Mouse (Mus musculus) kidney, adult 9 months (tissue): ENCODE measurements around the gene Resp18.

ENCODE experiments used
- DNase-seq: peaks from one replicate; pipeline ENCODE4 v3.0.0; 2022

Resp18 gene

GRCm38 (mm10) chr1:75278228-75278627 lies at the start of gene Resp18:
TSS of gene Resp18 (minus strand) at chr1:75278415.
- DNase-seq = no peak

DNA sequence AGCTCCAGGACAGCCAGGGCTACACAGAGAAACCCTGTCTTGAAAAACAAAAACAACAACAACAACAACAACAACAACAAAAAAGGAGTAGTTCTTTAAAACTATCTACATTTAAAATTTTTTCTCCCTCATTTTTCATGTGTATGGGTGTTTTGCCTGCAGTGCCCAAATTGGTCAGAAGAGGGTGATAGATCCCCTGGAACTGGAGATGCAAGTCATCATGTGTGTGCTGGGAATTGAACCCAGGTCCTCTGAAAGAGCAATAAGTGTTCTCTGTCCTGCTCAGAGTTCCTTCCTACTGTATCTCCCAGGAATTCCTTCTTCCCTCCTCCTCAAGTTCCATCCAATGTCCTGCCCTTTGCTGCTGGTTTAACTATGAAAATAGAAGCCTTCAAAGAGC lies 49.2 kb upstream of the Resp18 start:
- no peak for DNase-seq

GRCm38 (mm10) chr1:75319166-75319565 lies 41.0 kb upstream of the Resp18 start:
- DNase-seq = peak; percentile 15

DNA sequence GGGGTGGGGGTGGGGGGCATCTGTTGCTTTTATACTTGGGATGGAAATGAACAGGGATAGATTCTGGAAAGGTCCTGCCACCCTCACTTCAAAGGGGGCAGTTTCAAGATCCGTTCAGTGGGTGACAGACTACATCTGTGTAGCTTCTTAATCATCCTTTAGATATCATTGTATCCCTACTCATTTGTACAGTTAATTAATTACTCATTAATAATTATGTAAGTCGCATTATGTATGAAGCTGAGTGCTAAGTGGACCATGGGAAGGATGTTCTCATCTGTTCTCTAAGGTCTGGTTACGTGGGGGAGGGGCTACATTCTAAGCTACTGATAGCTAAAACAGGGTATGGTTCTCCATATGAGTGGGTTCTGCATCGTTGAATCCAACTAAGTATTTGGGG lies 40.5 kb upstream of the Resp18 start:
- no peak for DNase-seq

GRCm38 (mm10) chr1:75318301-75318700 lies 40.1 kb upstream of the Resp18 start:
- DNase-seq = peak; percentile 40

GRCm38 (mm10) chr1:75317241-75318201 lies 39.3 kb upstream of the Resp18 start, which contains the start of gene Dnpep:
TSS of gene Dnpep (minus strand) at chr1:75317990.
- DNase-seq = peak; percentile 100

GRCm38 (mm10) chr1:75316861-75317240 lies 38.6 kb upstream of the Resp18 start:
- peak; percentile 95 for DNase-seq

- DNase-seq = peak; percentile 37
Observed at GRCm38 (mm10) chr1:75315456-75316365, 37.5 kb upstream of the Resp18 start.

- no peak for DNase-seq
Observed at GRCm38 (mm10) chr1:75315011-75315410, 36.8 kb upstream of the Resp18 start.

DNA sequence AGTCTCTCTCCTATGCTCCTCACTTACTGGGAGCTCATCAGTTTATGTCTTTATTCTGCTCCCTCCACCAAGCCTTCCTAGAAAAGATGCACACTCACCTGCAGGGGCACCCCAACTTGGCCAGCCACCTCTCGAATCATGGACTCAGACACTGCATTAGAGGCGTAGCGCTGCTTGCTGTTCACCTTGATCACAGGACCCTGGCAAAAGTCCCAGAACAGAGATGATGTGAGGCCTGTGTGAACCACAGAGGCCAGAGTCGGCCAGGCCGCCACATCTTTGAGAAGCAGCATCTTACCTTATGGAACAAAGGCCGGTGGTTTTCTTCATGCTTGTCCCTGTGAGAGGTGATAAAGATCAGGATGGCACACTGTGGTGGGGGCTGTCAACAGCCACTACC lies 33.5 kb upstream of the Resp18 start:
- no peak for DNase-seq

DNA sequence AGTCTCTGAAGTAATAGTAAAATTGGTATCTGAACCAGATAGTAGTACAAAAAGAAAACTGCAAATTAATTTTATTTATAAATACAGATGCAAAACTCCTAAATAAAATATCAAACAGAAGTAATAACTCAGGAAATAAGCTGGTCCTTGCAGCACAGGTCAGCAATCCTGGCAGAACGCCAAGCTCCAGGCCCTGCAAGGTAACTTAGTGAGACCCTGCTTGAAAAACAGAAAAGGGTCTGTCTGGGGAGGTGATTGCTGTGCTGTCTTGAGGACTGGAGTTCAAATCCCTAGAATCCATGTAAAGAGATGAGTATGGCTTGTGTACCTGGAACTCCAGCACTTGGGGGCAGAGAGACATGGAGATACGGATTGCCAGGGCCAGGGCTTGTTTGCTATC lies 26.4 kb upstream of the Resp18 start:
- DNase-seq = no peak

GRCm38 (mm10) chr1:75294294-75294693 lies 16.1 kb upstream of the Resp18 start:
- DNase-seq = no peak

DNA sequence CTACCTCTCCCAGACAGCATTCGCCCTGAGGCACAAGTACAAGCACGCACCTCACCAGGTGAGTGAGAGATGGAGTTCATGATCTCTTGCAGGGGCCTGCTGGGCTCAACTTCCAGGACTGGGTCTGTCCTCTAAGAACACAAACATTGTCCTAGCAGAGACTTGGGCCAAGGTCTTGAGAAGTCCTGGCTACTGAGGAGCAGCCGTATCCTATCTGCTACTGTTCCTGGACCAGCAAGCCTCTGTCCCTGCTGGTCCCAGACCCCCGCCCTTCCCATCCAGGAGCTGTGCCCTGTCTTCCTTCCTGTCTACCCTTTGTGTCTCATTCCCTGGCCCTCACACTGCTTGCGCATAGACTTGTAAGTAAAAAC lies 15.1 kb upstream of the Resp18 start:
- no peak for DNase-seq

- DNase-seq = no peak
Observed at GRCm38 (mm10) chr1:75292476-75293330, 14.5 kb upstream of the Resp18 start.

DNA sequence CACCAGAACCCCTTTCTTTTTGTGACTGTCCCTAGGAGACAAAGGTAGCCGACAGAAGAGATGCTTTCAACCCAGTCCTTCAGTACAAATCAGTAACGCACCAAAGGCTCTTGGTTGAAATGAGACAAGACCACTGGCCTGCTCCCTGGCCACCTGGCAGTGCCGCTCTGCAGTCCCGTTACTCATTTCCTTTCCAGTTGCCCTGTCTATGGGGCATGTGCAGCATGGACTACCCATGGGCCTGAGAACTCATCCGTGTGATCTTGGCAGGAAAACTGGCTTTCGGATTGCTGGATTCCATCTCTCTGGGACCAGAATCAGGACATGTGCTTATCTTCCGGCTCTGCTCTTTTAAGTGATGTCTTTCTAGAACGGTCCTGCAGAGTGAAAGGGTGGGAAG lies 13.1 kb upstream of the Resp18 start:
- no peak for DNase-seq

DNA sequence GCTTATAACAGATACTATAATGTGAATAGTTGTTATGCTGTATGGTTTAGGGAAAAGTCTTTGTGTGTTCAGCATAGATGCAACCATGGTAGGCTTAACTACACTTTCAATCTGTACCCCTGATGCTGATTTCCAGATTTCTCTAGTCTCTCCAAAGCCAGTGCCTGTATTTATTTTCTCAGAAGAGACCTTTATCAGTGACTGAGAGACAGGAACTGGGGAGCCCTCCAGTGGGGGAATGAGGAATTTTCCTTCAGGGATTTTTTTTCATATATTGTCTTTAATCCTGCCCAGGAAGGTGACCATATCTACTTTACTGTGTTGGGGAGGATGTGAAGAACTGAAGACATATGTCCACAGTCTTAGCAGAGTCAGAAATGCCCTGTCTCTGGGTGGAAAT lies 12.4 kb upstream of the Resp18 start:
- peak; percentile 56 for DNase-seq

GRCm38 (mm10) chr1:75289888-75290431 lies 11.7 kb upstream of the Resp18 start:
- no peak for DNase-seq

DNA sequence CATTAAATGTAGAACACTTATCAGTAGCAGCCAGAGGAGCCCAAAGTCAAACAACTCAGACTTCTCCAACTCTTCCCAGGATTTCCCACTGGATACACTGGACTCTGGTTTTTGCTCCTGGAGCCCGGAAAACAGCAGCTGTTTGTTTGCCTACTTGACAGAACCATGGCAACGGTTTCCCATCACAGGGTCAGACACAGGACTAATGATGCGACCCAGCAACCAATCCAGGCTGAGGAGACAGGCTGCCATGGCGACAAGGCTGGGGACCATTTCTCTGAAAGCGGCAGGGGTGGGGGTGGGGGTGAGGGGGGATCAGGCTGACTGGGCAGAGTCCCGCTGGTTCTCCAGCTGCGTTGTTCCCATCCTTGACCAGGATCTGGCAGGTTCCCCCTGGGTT lies 11.2 kb upstream of the Resp18 start:
- no peak for DNase-seq

GRCm38 (mm10) chr1:75284911-75285310 lies 6.7 kb upstream of the Resp18 start:
- no peak for DNase-seq

GRCm38 (mm10) chr1:75283017-75283416 lies 4.8 kb upstream of the Resp18 start:
- no peak for DNase-seq

DNA sequence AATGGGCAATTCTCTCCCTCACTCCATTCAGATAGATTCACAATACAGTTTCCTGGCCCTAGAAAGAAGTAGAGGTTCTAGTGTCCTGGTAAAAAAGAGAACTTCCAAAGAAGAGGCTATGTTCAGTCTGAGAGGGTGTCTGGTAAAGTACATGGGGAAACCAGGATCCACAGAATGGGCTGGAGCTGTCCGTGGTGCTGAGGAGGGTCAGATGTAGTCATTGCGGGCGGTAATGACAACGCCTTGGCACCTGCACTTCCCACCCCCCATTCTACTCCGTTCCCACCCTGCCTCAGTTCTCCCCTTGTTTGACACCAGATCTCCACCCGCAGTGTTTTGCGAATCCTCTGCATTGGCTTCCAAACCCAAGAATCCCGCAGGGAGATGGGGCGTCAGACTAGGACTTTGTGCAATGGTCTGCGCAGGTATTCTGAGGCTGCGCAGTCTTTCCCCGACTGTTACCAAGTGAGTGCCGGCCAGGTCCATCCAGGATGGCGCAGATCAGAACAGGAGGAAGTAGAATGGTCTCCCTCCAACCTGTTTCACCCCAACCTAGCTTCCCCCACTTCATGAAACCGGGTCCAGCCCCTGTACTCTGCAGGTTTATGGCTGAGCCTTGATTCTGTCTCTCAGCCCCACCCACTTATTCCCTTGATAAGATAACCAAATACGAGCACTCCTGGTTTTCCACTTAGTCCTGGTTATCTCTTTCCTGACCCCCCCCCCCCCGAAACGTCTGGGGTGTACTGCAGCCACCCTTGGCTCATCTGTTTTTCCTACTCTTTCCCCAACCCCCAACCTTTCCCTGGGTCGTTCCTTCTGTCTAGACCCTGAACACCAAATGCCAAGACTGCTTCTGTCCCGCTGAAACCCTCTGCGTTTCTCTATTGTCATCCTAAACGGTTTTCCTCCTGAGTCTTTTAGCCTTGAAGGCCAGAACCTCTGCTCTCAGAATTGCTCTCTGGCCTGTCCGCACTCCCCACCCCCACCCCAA lies 723 bp downstream of the Resp18 start:
- DNase-seq = peak; percentile 36
